Mouse (Mus musculus) MEL (cell line): ENCODE results near the gene Fbxo9. TPM values are rescaled to one million over a fixed set of nuclear protein-coding genes. Genes with fewer than 3 reads are reported as not detected.
A peak's percentile ranks its signal among the peaks of the same experiment; 100 is the strongest.
"Not testable (repeated sequence)": the region's sequence is repeated elsewhere in the genome, so short reads cannot be mapped to it uniquely, and the experiment has no call there.

Experiments
- DNase-seq: peaks from one replicate; pipeline ENCODE4 v3.0.0; 2011; ENCODE audit warnings: low read depth, low spot score
- H3K27ac ChIP-seq: 2 replicates; pipeline ENCODE4 v1.5.1; 2012; ENCODE audit warnings: low read depth, mild to moderate bottlenecking, control low read depth, low read length, moderate library complexity; ENCODE audit not compliant: control insufficient read depth
- H3K27me3 ChIP-seq, 2 experiments: fragments of 150-350 bp in 1 of 2; sonication (generic) in 1 of 2; 2 replicates each; pipeline ENCODE4 v1.6.1; 2012; ENCODE audit warnings: low read length in 2 of 2, mild to moderate bottlenecking in 2 of 2, improper control_type of control experiment in 1 of 2, moderate library complexity in 1 of 2; ENCODE audit not compliant: insufficient read depth in 2 of 2, control insufficient read depth in 1 of 2
- H3K36me3 ChIP-seq, 2 experiments: 2 replicates each; pipeline ENCODE4 v1.6.1; 2012 to 2014; ENCODE audit warnings: low read length in 2 of 2, improper control_type of control experiment in 1 of 2, inconsistent platforms in 1 of 2, mild to moderate bottlenecking in 1 of 2; ENCODE audit not compliant: insufficient read depth in 2 of 2, control insufficient read depth in 1 of 2
- H3K4me1 ChIP-seq, 2 experiments: fragments of 150-350 bp in 1 of 2; sonication (generic) in 1 of 2; 2 replicates each; pipeline ENCODE4 v1.6.1; 2012; ENCODE audit warnings: low read length in 2 of 2, improper control_type of control experiment in 1 of 2, mild to moderate bottlenecking in 1 of 2; ENCODE audit not compliant: insufficient read depth in 2 of 2, control insufficient read depth in 1 of 2
- H3K4me3 ChIP-seq, 2 experiments: fragments of 150-350 bp in 1 of 2; sonication (generic) in 1 of 2; 2 replicates each; pipeline ENCODE4 v1.5.1; 2012; ENCODE audit warnings: low read depth in 2 of 2, low read length in 2 of 2, mild to moderate bottlenecking in 2 of 2, moderate library complexity in 2 of 2, control low read depth in 1 of 2, improper control_type of control experiment in 1 of 2; ENCODE audit not compliant: control insufficient read depth in 1 of 2, insufficient read depth in 1 of 2
- H3K79me2 ChIP-seq: 2 replicates; pipeline ENCODE4 v1.6.1; 2012; ENCODE audit warnings: mild to moderate bottlenecking, low read length, moderate library complexity; ENCODE audit not compliant: control insufficient read depth, poor library complexity, insufficient read depth
- H3K9ac ChIP-seq: 2 replicates; pipeline ENCODE4 v1.6.1; 2012; ENCODE audit warnings: low read depth, mild to moderate bottlenecking, control low read depth, low read length, moderate library complexity; ENCODE audit not compliant: control insufficient read depth, poor library complexity, severe bottlenecking
- H3K9me3 ChIP-seq: fragments of 150-350 bp; sonication (generic); replicated peaks from 2 replicates; pipeline ENCODE4 v1.6.1; 2012; ENCODE audit warnings: mild to moderate bottlenecking, low read length, improper control_type of control experiment, moderate library complexity; ENCODE audit not compliant: insufficient read depth
- CHD2 ChIP-seq: IDR thresholded peaks from 2 replicates; pipeline ENCODE4 v1.6.1; 2011; ENCODE audit warnings: low read length, improper control_type of control experiment
- GATA1 ChIP-seq: IDR thresholded peaks from 2 replicates; pipeline ENCODE4 v1.6.1; 2011; ENCODE audit warnings: low read depth, low read length, improper control_type of control experiment
- JUND ChIP-seq: IDR thresholded peaks from 2 replicates; pipeline ENCODE4 v1.6.1; 2011; ENCODE audit warnings: low read depth, mild to moderate bottlenecking, improper control_type of control experiment, low read length
- MAZ ChIP-seq: IDR thresholded peaks from 2 replicates; pipeline ENCODE4 v1.6.1; 2012; ENCODE audit warnings: low read depth, mild to moderate bottlenecking, inconsistent platforms, low read length, improper control_type of control experiment
- MXI1 ChIP-seq: IDR thresholded peaks from 2 replicates; pipeline ENCODE4 v1.6.1; 2011; ENCODE audit warnings: mild to moderate bottlenecking, low read depth, low read length, improper control_type of control experiment
- MYB ChIP-seq: IDR thresholded peaks from 2 replicates; pipeline ENCODE4 v1.6.1; 2011; ENCODE audit warnings: mild to moderate bottlenecking, low read depth, low read length, improper control_type of control experiment
- NRF1 ChIP-seq: IDR thresholded peaks from 2 replicates; pipeline ENCODE4 v1.6.1; 2014; ENCODE audit warnings: low read depth, mild to moderate bottlenecking, inconsistent platforms, low read length, improper control_type of control experiment, moderate library complexity; ENCODE audit not compliant: poor library complexity, insufficient read depth, severe bottlenecking
- UBTF ChIP-seq: IDR thresholded peaks from 2 replicates; pipeline ENCODE4 v1.6.1; 2012; ENCODE audit warnings: low read depth, mild to moderate bottlenecking, inconsistent platforms, low read length, improper control_type of control experiment, moderate library complexity, borderline replicate concordance; ENCODE audit not compliant: insufficient read depth
- ZNF384 ChIP-seq: IDR thresholded peaks from 2 replicates; pipeline ENCODE4 v1.6.1; 2012; ENCODE audit warnings: low read depth, mild to moderate bottlenecking, inconsistent platforms, low read length, improper control_type of control experiment
- polyA plus RNA-seq, 2 experiments: library from polyadenylated mRNA; stranded (reverse) in 1 of 2; unstranded in 1 of 2; fragments of >175 nt in 1 of 2; fragments of >200 nt in 1 of 2; gene quantifications; 2 replicates each; pipeline versions ENCODE4 v1.2.1 to v1.2.4; 2012; ENCODE audit warnings: low replicate concordance in 2 of 2, low read depth in 1 of 2; ENCODE audit not compliant: insufficient read length in 2 of 2, insufficient read depth in 1 of 2, missing spikeins in 1 of 2
- total RNA-seq: library from RNA; depleted of rRNA; stranded (reverse); fragments of 300-350 nt; gene quantifications from 2 replicates; pipeline ENCODE4 v1.2.3, GENCODE M21; 2012

Fbxo9 gene
- total and polyA plus RNA-seq, 3 experiments = 47.0 to 402 (median 56.0) TPM

- 0 out of 4 replicates have a peak overlapping the region, but pooled peaks of 1 of the 2 experiments have one; percentile 16 for H3K4me3 ChIP-seq
- peak; percentile 21 for DNase-seq
Observed at GRCm38 (mm10) chr9:78073713-78074340, 35.0 kb downstream of the Fbxo9 start.

GRCm38 (mm10) chr9:78073291-78073690 is 35.6 kb downstream of the Fbxo9 start:
- not testable (repeated sequence) for H3K9me3 ChIP-seq, H3K27ac ChIP-seq, H3K27me3 ChIP-seq, H3K79me2 ChIP-seq, H3K36me3 ChIP-seq, H3K9ac ChIP-seq, H3K4me1 ChIP-seq, H3K4me3 ChIP-seq
- DNase-seq = peak; percentile 20
- TF ChIP-seq ZNF384 = peak; percentile 90

More at GRCm38 (mm10) chr9:78073713-78074340, 35.0 kb downstream of the Fbxo9 start:
- H3K4me1 ChIP-seq = peaks cover 0 to 5% of the 10 kb centered on the region in 2 experiments; a peak in 2 of 4 replicates
- H3K9me3 ChIP-seq = no peaks in the 10 kb centered on the region
- H3K27me3 ChIP-seq = no peaks in the 10 kb centered on the region
- TF ChIP-seq JUND (no peak), ZNF384 (peak; percentile 51; the same call in 1 of the 2 replicates)
- TF ChIP-seq, all 39 proteins: peak for 1
- Histone ChIP-seq H3K9ac (peak overlapping the region; percentile 16; the same call in 1 of the 2 replicates), H3K27ac (0 out of 2 replicates have a peak overlapping the region, but pooled peaks have one; percentile 19), H3K36me3 (peaks cover 0 to 3% of the 10 kb centered on the region in 2 experiments; a peak in 2 of 4 replicates), H3K79me2 (no peaks in the 10 kb centered on the region)

DNA sequence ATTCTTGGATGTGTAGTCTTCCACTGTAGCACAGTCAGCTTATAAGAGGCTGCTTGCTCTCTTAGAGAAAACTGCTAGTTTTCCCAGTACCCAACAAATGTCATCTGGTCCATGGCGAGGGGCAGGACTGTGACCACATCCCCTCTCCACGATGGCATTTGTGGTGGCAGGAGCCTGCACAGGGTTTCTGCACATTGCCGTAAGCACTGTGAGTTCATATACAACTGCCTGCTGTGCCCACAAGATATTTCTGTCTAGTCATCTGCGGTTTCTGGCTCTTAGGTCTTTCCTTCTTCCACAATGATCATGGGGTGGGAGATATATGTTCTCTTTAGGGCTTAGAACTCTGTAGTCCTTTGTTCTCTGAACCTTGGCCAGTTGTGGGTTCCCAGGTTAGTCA is 37.2 kb downstream of the Fbxo9 start:
- Histone ChIP-seq H3K79me2 (no peaks in the 10 kb centered on the region), H3K27ac (no peak overlapping the region), H3K4me3 (no peak overlapping the region), H3K4me1 (peaks cover 0 to 5% of the 10 kb centered on the region in 2 experiments; a peak in 2 of 4 replicates), H3K27me3 (no peaks in the 10 kb centered on the region; a peak in 1 of 4 replicates), H3K36me3 (peaks cover 0 to 3% of the 10 kb centered on the region in 2 experiments; a peak in 2 of 4 replicates), H3K9me3 (no peaks in the 10 kb centered on the region), H3K9ac (no peak overlapping the region)
- no peak for TF ChIP-seq GATA1
- no peak for TF ChIP-seq MAZ
- DNase-seq = no peak

- no peak overlapping the region for H3K4me3 ChIP-seq
- peaks cover 0 to 5% of the 10 kb centered on the region in 2 experiments; a peak in 2 of 4 replicates for H3K4me1 ChIP-seq
- H3K79me2 ChIP-seq = no peaks in the 10 kb centered on the region
- H3K9me3 ChIP-seq = no peaks in the 10 kb centered on the region
- DNase-seq = no peak
- no peak for TF ChIP-seq CHD2
- TF ChIP-seq MXI1 = no peak
- TF ChIP-seq UBTF = no peak
- no peak for TF ChIP-seq ZNF384
- no peak for TF ChIP-seq MYB
- TF ChIP-seq NRF1 = no peak
- peaks cover 0 to 3% of the 10 kb centered on the region in 2 experiments; a peak in 2 of 4 replicates for H3K36me3 ChIP-seq
- peaks cover 0 to 1% of the 10 kb centered on the region in 2 experiments; a peak in 1 of 4 replicates for H3K27me3 ChIP-seq
- H3K9ac ChIP-seq = no peak overlapping the region
- H3K27ac ChIP-seq = no peak overlapping the region
Observed at GRCm38 (mm10) chr9:78070496-78070895, 38.4 kb downstream of the Fbxo9 start.
